Mouse (Mus musculus): ENCODE measurements around the gene Wwc2.

- no peak for TF ChIP-seq CTCF (IDR thresholded peaks at IDR 0.05; ENCODE audit: low read depth)
- TF ChIP-seq EP300 (optimal IDR thresholded peaks at IDR 0.05), result no peak
Measured at GRCm38 (mm10) chr8:47784436-47784835, 206.3 kb downstream of the Wwc2 start.
